Mouse (Mus musculus) adrenal gland, adult 2 months (tissue): ENCODE measurements at regions not wholly inside any gene's neighbourhood (a gene's known extent, or its start where the extent isn't known, plus 50 kb on each side); places are given as distances from the start of the nearest gene placed in this dataset.

Source experiments
- DNase-seq: peaks from one replicate; pipeline ENCODE4 v3.0.0; 2021

GRCm38 (mm10) chr10:116649287-116649686, 68.0 kb upstream of the Cnot2 start:
- no peak for DNase-seq

GRCm38 (mm10) chr10:116646035-116646434, 64.7 kb upstream of the Cnot2 start:
- DNase-seq: no peak

- no peak for DNase-seq
These were observed 64.3 kb upstream of the Cnot2 start for GRCm38 (mm10) chr10:116645631-116646030.

- DNase-seq: no peak
These were observed 63.8 kb upstream of the Cnot2 start for GRCm38 (mm10) chr10:116645108-116645507.
